Mouse (Mus musculus) liver, embryonic 15.5 days (tissue): ENCODE measurements around the gene Mgll. TPM values are rescaled to one million over a fixed set of nuclear protein-coding genes. Genes with fewer than 3 reads are reported as not detected.
A peak's percentile ranks its signal among the peaks of the same experiment; 100 is the strongest.

Experiments used
- ATAC-seq: fragments of 200-750 bp; cut with Nextera tagmentation; 2 replicates; pipeline ENCODE4 v1.8.0; 2017; ENCODE audit warnings: moderate number of reproducible peaks, mild to moderate bottlenecking, moderate library complexity; ENCODE audit not compliant: insufficient read depth
- H3K27ac ChIP-seq: fragments of 300-500 bp; sonication (generic); replicated peaks from 2 replicates; pipeline ENCODE4 v1.5.1; 2015; ENCODE audit warnings: mild to moderate bottlenecking, inconsistent platforms
- H3K27me3 ChIP-seq: fragments of 300-500 bp; sonication (generic); 2 replicates; pipeline ENCODE4 v1.6.1; 2015; ENCODE audit warnings: mild to moderate bottlenecking, inconsistent platforms
- H3K36me3 ChIP-seq: fragments of 300-500 bp; sonication (generic); replicated peaks from 2 replicates; pipeline ENCODE4 v1.6.1; 2015; ENCODE audit warnings: moderate library complexity, mild to moderate bottlenecking, inconsistent platforms
- H3K4me1 ChIP-seq: fragments of 300-500 bp; sonication (generic); replicated peaks from 2 replicates; pipeline ENCODE4 v1.6.1; 2015; ENCODE audit warnings: inconsistent platforms
- H3K4me2 ChIP-seq: fragments of 300-500 bp; sonication (generic); 2 replicates; pipeline ENCODE4 v1.6.1; 2015; ENCODE audit warnings: moderate library complexity, mild to moderate bottlenecking, inconsistent platforms
- H3K4me3 ChIP-seq: fragments of 300-500 bp; sonication (generic); replicated peaks from 2 replicates; pipeline ENCODE4 v1.5.1; 2015; ENCODE audit warnings: mild to moderate bottlenecking, inconsistent platforms
- H3K9ac ChIP-seq: fragments of 300-500 bp; sonication (generic); 2 replicates; pipeline ENCODE4 v1.6.1; 2015; ENCODE audit warnings: moderate library complexity, mild to moderate bottlenecking, inconsistent platforms
- H3K9me3 ChIP-seq: fragments of 300-500 bp; sonication (generic); replicated peaks from 2 replicates; pipeline ENCODE4 v1.6.1; 2016; ENCODE audit warnings: inconsistent platforms
- WGBS: fragments of 180-500 bp; shearing (Covaris S2); methylation state at CpG from one replicate; pipeline ENCODE4 v1.1.7; 2015; ENCODE audit warnings: mixed read lengths; ENCODE audit not compliant: insufficient replicate concordance; 5-methylcytosine and 5-hydroxymethylcytosine counted together
- polyA plus RNA-seq: library from polyadenylated mRNA; unstranded; fragments of >200 nt; fragmentation: Nextera tagmentation; extraction: Ambion mirVana; gene quantifications from 2 replicates; pipeline ENCODE4 v1.2.1, GENCODE M21; 2015

The Mgll gene
- polyA plus RNA-seq, 1 experiment from 2014 or later = 69.7 TPM

DNA sequence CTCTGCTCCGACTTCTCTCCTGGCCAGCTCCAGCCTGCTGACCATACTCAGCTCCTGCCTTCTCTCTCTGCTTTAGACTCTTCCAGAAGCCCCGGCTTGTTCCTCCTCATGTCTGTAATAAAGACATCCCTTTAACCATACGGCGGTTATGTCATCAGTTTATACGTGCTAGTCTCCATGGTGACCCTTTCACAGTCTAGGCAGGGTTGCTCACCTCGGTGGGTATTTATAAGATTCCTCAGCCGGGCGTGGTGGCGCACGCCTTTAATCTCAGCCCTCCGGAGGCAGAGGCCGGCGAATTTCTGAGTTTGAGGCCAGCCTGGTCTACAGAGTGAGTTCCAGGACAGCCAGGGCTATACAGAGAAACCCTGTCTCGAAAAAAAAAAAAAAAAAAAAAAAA is 51.1 kb downstream of the Mgll start:
- H3K9me3 ChIP-seq = no peaks in the 10 kb centered on the region
- no peak overlapping the region for H3K4me3 ChIP-seq
- H3K36me3 ChIP-seq = peaks cover 43% of the 10 kb centered on the region
- H3K4me1 ChIP-seq = peaks cover 62% of the 10 kb centered on the region
- H3K27ac ChIP-seq = no peak overlapping the region
- H3K27me3 ChIP-seq = no peaks in the 10 kb centered on the region
- H3K4me2 ChIP-seq = no peak overlapping the region
- WGBS = 71% methylated on average over 14 of the region's 14 CpGs
- ATAC-seq = no peak
- no peak overlapping the region for H3K9ac ChIP-seq

DNA sequence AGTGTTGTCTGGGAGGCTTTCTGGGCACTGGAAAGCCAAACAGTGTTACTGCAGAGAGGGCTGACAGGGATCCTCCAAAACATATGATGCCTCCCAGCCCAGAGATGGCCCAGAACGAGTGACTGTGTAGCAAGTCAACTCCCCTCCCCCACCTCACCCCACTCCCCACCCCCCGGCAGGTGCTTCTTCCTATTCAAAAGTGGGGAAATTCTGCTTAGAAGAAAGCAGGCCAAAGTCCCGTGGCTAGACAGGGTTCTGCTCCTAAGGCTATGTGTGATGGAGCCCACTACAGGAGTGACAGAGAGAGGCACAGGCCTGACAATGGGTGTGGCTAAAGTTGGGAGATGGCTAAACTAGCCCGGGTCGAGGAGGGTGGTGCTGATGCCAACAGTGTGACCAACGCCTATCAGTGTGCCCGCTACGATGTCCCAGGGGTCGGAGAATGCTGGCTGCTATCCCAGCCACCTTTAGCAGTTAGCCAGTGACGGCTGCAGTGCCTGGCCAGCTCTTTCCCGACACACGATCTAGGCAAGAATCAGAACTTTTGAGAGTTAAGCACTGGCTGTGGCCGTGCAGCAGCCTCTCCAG is 52.2 kb downstream of the Mgll start:
- Histone ChIP-seq H3K27ac (0 out of 2 replicates have a peak overlapping the region, but pooled peaks have one; percentile 6), H3K4me1 (peaks cover 69% of the 10 kb centered on the region), H3K4me2 (no peak overlapping the region), H3K9ac (no peak overlapping the region), H3K4me3 (no peak overlapping the region), H3K36me3 (peaks cover 39% of the 10 kb centered on the region), H3K27me3 (no peaks in the 10 kb centered on the region), H3K9me3 (no peaks in the 10 kb centered on the region)
- no peak for ATAC-seq
- WGBS = 74% methylated on average over 13 of the region's 13 CpGs

DNA sequence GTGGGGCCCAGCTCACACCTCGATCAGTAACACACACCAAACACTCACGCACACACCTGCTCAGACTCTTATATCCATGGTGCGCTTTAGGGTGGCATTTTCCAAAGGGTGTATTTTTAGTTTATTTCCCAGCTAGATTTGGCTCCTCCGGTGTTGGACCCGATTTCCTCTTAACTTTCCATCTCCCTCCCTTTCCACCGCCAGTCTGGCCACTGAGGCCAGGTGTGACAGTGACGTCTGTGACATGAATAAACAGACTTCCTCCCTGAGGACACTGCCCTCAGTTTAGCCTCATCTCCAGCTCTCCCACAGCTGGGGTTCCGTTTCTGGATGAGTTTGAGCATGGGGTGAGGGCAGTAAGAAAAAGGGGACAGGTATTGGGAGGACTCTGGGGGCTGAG is 52.8 kb downstream of the Mgll start:
- H3K9me3 ChIP-seq = no peaks in the 10 kb centered on the region
- no peak overlapping the region for H3K4me2 ChIP-seq
- peaks cover 38% of the 10 kb centered on the region for H3K36me3 ChIP-seq
- WGBS = 74% methylated on average over 8 of the region's 8 CpGs
- no peak for ATAC-seq
- H3K4me1 ChIP-seq = peaks cover 69% of the 10 kb centered on the region
- no peak overlapping the region for H3K4me3 ChIP-seq
- no peaks in the 10 kb centered on the region for H3K27me3 ChIP-seq
- H3K27ac ChIP-seq = no peak overlapping the region
- H3K9ac ChIP-seq = no peak overlapping the region

DNA sequence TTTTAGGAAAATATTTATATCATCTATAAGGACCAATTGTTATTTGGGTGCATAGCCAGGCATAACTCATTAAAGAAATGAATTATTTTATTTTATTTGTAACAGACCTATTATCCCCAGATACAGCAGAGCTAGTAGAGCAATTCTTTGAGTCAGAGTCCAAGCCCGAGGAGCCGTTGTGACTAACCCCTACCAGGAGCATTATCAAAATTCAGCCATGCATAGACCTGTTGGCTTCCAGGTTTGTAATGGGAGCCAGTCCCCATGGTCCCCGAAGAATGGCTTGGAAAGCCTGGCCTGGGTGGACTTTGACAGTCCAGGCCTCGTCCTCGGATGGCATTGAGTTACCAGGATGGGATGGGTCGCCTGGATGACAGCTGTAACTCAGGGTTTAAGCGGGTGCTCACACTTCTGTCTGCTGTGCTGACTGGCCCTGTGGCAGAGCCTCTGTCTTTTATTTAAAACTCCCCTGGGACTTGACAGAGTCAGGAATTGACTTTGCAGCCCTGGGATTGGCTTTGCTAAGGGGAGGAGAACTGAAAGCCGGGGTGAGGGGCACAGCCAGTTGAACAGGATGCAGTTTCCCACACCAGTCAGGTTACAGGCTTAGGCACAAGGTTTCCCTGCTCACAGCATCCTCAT is 54.0 kb downstream of the Mgll start:
- ATAC-seq = no peak
- H3K27ac ChIP-seq = peak overlapping the region; percentile 24; the same call in 1 of the 2 replicates
- peaks cover 69% of the 10 kb centered on the region for H3K4me1 ChIP-seq
- H3K4me2 ChIP-seq = no peak overlapping the region
- no peak overlapping the region for H3K4me3 ChIP-seq
- WGBS = 69% methylated on average over 8 of the region's 8 CpGs
- no peaks in the 10 kb centered on the region for H3K9me3 ChIP-seq
- H3K36me3 ChIP-seq = peaks cover 27% of the 10 kb centered on the region
- no peak overlapping the region for H3K9ac ChIP-seq
- no peaks in the 10 kb centered on the region for H3K27me3 ChIP-seq

DNA sequence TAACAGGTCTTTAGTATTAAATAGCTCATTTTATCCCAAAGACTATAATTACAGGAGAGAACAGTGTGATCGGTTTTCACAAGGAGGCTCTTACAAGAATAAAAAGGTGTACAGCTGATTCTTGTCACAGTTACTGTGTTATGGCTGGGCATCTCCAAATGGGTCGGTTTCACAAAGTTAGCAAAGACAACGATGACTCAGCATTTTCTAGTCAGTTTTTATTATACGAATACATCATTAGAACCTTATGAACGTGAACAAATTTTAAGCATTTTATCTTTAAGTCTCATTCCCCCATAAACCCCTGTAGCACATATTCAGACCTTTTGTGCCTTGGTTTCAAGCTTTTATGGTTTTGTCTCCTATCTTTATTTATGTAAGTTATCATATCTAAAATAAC is 55.5 kb downstream of the Mgll start:
- Histone ChIP-seq H3K36me3 (peaks cover 18% of the 10 kb centered on the region), H3K4me2 (no peak overlapping the region), H3K27ac (no peak overlapping the region), H3K4me3 (no peak overlapping the region), H3K27me3 (no peaks in the 10 kb centered on the region), H3K9me3 (no peaks in the 10 kb centered on the region), H3K9ac (no peak overlapping the region), H3K4me1 (peaks cover 84% of the 10 kb centered on the region)
- no peak for ATAC-seq
- 50% methylated on average over 5 of the region's 5 CpGs for WGBS

DNA sequence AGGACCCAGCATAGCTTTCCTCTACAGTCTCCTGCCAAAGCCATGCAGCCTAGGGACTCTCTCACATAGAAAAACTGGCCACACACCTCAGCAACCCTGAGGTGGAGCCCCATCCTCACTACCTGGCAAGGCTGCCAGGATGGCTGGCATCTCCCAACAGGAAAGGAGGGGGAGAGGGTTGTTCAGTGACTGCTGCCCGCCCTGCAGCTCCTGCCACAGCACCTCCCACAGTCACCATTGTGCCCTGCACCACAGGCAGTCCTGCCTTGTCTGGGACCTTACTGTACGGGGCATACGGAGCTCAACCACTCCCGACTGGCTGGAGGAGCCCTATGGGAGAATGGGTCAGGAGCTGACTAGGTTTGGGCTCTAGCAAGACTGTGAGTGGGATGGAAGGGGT is 57.7 kb downstream of the Mgll start:
- Histone ChIP-seq H3K4me3 (no peak overlapping the region), H3K27me3 (no peaks in the 10 kb centered on the region), H3K4me1 (peaks cover 88% of the 10 kb centered on the region), H3K9ac (peak overlapping the region; percentile 43), H3K9me3 (no peaks in the 10 kb centered on the region), H3K36me3 (peaks cover 22% of the 10 kb centered on the region), H3K4me2 (peak overlapping the region; percentile 51), H3K27ac (peak overlapping the region; percentile 91)
- WGBS = 73% methylated on average over 4 of the region's 4 CpGs
- ATAC-seq = no peak

DNA sequence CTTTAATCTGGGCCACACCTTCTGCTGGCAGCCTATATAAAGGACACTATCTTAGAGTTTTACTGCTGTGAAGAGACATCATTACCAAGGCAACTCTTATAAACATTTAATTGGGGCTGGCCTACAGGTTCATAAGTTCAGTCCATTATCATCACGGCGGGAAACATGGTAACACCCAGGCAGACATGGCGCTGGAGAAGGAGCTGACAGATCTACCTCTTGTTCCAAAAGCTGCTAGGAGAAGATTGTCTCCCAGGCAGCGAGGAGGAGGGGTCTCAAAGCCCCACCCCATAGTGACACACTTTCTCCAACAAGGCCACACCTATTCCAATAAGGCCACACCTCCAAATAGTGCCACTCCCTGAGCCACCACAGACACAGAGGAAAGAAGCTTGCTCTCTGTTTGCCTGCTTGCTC is 58.8 kb downstream of the Mgll start:
- Histone ChIP-seq H3K9me3 (no peaks in the 10 kb centered on the region), H3K36me3 (peaks cover 22% of the 10 kb centered on the region), H3K27me3 (no peaks in the 10 kb centered on the region), H3K4me3 (0 out of 2 replicates have a peak overlapping the region, but pooled peaks have one; percentile 15), H3K9ac (peak overlapping the region; percentile 43), H3K27ac (peak overlapping the region; percentile 91), H3K4me1 (peaks cover 92% of the 10 kb centered on the region), H3K4me2 (peak overlapping the region; percentile 51)
- peak; percentile 94 for ATAC-seq
- WGBS = 8% methylated on average over 4 of the region's 4 CpGs

DNA sequence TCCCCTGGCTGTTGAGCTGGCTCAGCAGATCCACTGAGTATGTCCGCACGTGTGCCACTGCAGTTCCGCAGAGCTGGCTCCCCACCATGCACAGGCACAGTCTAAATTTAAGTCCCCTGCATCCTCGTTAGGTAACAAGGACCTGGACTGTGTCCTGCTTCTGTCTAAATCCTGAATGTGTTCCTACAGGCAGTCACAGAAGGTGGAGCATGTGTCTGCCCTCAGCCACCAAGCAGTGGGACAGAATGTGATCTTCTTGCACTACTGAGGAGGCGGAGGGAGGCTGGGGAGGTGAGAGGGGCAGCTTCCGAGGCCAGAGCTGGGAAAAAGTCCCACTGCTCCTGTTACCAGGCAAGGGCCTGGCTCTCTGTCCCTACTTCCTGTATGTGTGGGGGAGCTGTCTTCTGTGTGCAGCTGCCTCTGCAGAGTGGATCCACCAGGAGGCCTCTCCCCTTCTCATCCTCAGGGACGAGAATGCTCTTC is 60.5 kb downstream of the Mgll start:
- Histone ChIP-seq H3K4me3 (no peak overlapping the region), H3K9ac (no peak overlapping the region), H3K4me1 (peaks cover 92% of the 10 kb centered on the region), H3K27ac (peak overlapping the region; percentile 55), H3K27me3 (no peaks in the 10 kb centered on the region; the same call in 1 of the 2 replicates), H3K36me3 (peaks cover 22% of the 10 kb centered on the region), H3K9me3 (no peaks in the 10 kb centered on the region), H3K4me2 (no peak overlapping the region)
- 77% methylated on average over 7 of the region's 7 CpGs for WGBS
- no peak for ATAC-seq

DNA sequence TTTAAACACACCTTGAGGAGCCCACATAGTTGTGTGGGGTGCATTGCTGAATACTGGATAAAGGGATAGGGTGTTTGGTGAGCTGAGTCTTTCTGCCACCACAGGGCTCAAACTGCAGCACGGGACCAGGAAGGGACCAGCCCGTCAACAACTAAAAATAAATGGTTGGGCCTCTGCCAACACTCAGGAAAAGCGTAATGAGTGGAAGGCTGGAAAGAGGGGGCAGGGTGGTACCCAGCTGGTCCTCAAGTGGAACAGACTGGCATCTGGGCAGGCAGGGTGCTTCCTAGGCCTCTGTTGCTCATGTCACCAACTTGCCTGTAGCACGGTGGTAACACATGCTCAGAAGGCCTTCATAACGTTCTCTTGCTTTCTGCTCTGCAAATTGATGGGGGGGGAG is 61.1 kb downstream of the Mgll start:
- Histone ChIP-seq H3K4me1 (peaks cover 89% of the 10 kb centered on the region), H3K36me3 (peaks cover 22% of the 10 kb centered on the region), H3K27me3 (no peaks in the 10 kb centered on the region; the same call in 1 of the 2 replicates), H3K9ac (no peak overlapping the region), H3K4me2 (no peak overlapping the region), H3K9me3 (no peaks in the 10 kb centered on the region), H3K27ac (peak overlapping the region; percentile 55), H3K4me3 (no peak overlapping the region)
- whole genome bisulfite sequencing = 69% methylated on average over 5 of the region's 5 CpGs
- no peak for ATAC-seq

DNA sequence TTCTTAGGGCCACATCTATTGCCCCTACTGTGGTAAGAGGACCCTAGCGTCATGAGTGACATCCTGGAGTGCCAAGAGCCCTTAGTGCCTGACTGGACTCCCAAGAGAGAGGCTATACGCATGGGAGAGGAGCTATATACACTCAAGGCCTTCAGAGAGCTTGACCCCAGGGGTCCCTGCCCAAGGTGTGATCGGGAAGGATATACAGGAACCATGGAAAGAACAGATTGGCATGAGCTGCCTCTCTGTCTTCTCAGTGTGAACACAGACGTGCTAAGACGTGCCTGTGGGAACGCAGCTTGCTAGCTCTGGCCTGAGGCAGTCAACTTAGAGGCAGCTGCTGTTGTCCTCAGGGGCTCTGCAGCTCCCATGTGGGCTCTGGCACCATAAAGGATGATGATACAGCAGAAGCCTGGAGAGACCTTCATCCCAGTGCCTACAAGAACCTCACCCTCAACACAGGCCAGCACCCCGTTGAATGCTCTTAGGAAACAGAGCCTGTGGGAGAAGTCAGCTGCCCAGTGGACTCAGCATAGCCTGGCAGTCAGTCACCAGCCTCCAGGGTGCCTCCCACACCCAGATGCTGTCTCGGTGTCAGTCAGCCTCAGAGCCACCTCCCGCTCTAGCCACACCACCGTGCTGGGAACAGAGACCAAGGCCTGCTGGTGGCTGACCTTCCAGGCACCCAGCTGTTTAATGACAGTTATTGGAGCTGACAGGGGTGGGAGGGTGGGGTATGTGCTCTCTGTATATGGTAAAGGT is 61.8 kb downstream of the Mgll start:
- Histone ChIP-seq H3K4me2 (no peak overlapping the region), H3K27ac (peak overlapping the region; percentile 55; the same call in 1 of the 2 replicates), H3K9ac (no peak overlapping the region), H3K4me1 (peaks cover 89% of the 10 kb centered on the region), H3K4me3 (no peak overlapping the region), H3K9me3 (no peaks in the 10 kb centered on the region), H3K36me3 (peaks cover 22% of the 10 kb centered on the region), H3K27me3 (no peaks in the 10 kb centered on the region; the same call in 1 of the 2 replicates)
- no peak for ATAC-seq
- 85% methylated on average over 10 of the region's 10 CpGs for WGBS
